Mouse (Mus musculus): ENCODE measurements around the gene Ifna5. TPM values are rescaled to one million over a fixed set of nuclear protein-coding genes. Genes with fewer than 3 reads are reported as not detected.
"Not testable (repeated sequence)": the region's sequence is repeated elsewhere in the genome, so short reads cannot be mapped to it uniquely, and the experiment has no call there.

The Ifna5 gene
- polyA plus RNA-seq, 2 experiments = not detected

- not testable (repeated sequence) for H3K4me1 ChIP-seq (replicated peaks; ENCODE audit: control insufficient read depth in 2 of 2, insufficient read depth in 2 of 2, low read length in 1 of 2); H3K27me3 ChIP-seq (ENCODE audit: control insufficient read depth, insufficient read depth, low read length); H3K36me3 ChIP-seq (replicated peaks; ENCODE audit: control insufficient read depth, insufficient read depth, low read depth); H3K27ac ChIP-seq; DNase-seq (ENCODE audit: low read depth in 3 of 3, low spot score in 3 of 3); H3K9me3 ChIP-seq (ENCODE audit: control insufficient read depth, low read length); ATAC-seq (ENCODE audit: insufficient read depth); H3K9ac ChIP-seq (replicated peaks)
- 0 out of 4 replicates have a peak within 1 kb of the TSS, but pooled peaks of 1 of the 2 experiments have one; percentile 21 for H3K4me3 ChIP-seq (ENCODE audit: insufficient read depth in 1 of 2, low read depth in 2 of 2, low read length in 2 of 2)
- peak within 1 kb of the TSS; percentile 31; the same call in 1 of the 2 replicates for H3K4me2 ChIP-seq (ENCODE audit: low read depth)
- WGBS (ENCODE audit: insufficient replicate concordance) = no CpG with 5 or more reads among the region's 8 CpGs
Measured at GRCm38 (mm10) chr4:88805231-88805630, 30.1 kb upstream of the Ifna5 start, which contains the start of gene Gm13288. Gm13288 (plus strand) TSS chr4:88805531.

- ATAC-seq (ENCODE audit: insufficient read depth); H3K4me1 ChIP-seq (replicated peaks; ENCODE audit: control insufficient read depth in 2 of 2, insufficient read depth in 2 of 2, low read length in 1 of 2); H3K36me3 ChIP-seq (replicated peaks; ENCODE audit: control insufficient read depth, insufficient read depth, low read depth); H3K9me3 ChIP-seq (ENCODE audit: control insufficient read depth, low read length); H3K27ac ChIP-seq; H3K9ac ChIP-seq (replicated peaks); DNase-seq (ENCODE audit: low read depth in 3 of 3, low spot score in 3 of 3); H3K27me3 ChIP-seq (ENCODE audit: control insufficient read depth, insufficient read depth, low read length): not testable (repeated sequence)
- H3K4me3 ChIP-seq (ENCODE audit: insufficient read depth in 1 of 2, low read depth in 2 of 2, low read length in 2 of 2) = 0 out of 4 replicates have a peak overlapping the region, but pooled peaks of 1 of the 2 experiments have one; percentile 21
- 0% methylated on average over 12 of the region's 34 CpGs for WGBS (ENCODE audit: insufficient replicate concordance)
- peak overlapping the region; percentile 31; the same call in 1 of the 2 replicates for H3K4me2 ChIP-seq (ENCODE audit: low read depth)
Measured at GRCm38 (mm10) chr4:88805761-88806160, 29.6 kb upstream of the Ifna5 start.

- Histone ChIP-seq H3K4me3 (ENCODE audit: insufficient read depth in 1 of 2, low read depth in 2 of 2, low read length in 2 of 2) (no peak within 1 kb of the TSS), H3K9ac (replicated peaks) (no peak within 1 kb of the TSS), H3K4me2 (ENCODE audit: low read depth) (no peak within 1 kb of the TSS), H3K27ac (no peak within 1 kb of the TSS), H3K9me3 (ENCODE audit: control insufficient read depth, low read length) (no peaks in the 10 kb centered on the region), H3K4me1 (replicated peaks; ENCODE audit: control insufficient read depth in 2 of 2, insufficient read depth in 2 of 2, low read length in 1 of 2) (no peaks in the 10 kb centered on the region), H3K27me3 (ENCODE audit: control insufficient read depth, insufficient read depth, low read length) (no peaks in the 10 kb centered on the region), H3K36me3 (replicated peaks; ENCODE audit: control insufficient read depth, insufficient read depth, low read depth) (no peaks in the 10 kb centered on the region)
- ATAC-seq (ENCODE audit: insufficient read depth) (no peak), DNase-seq (ENCODE audit: low read depth in 3 of 3, low spot score in 3 of 3) (no peak)
- no peak for TF ChIP-seq CTCF (IDR thresholded peaks at IDR 0.05; ENCODE audit: low read depth)
- 32% methylated on average over 3 of the region's 3 CpGs for WGBS (ENCODE audit: insufficient replicate concordance)
Measured at GRCm38 (mm10) chr4:88815928-88816327, 19.4 kb upstream of the Ifna5 start, which contains the start of gene Ifna7. Ifna7 (plus strand) TSS chr4:88816228.

- H3K36me3 ChIP-seq (replicated peaks; ENCODE audit: control insufficient read depth, insufficient read depth, low read depth) = no peaks in the 10 kb centered on the region
- no peaks in the 10 kb centered on the region for H3K4me1 ChIP-seq (replicated peaks; ENCODE audit: control insufficient read depth in 2 of 2, insufficient read depth in 2 of 2, low read length in 1 of 2)
- no peaks in the 10 kb centered on the region for H3K27me3 ChIP-seq (ENCODE audit: control insufficient read depth, insufficient read depth, low read length)
- no peak within 1 kb of the TSS for H3K4me3 ChIP-seq (ENCODE audit: insufficient read depth in 1 of 2, low read depth in 2 of 2, low read length in 2 of 2)
- H3K9ac ChIP-seq (replicated peaks) = no peak within 1 kb of the TSS
- no peak for ATAC-seq (ENCODE audit: insufficient read depth)
- no peaks in the 10 kb centered on the region for H3K9me3 ChIP-seq (ENCODE audit: control insufficient read depth, low read length)
- WGBS (ENCODE audit: insufficient replicate concordance) = 70% methylated on average over 1 of the region's 1 CpGs
- TF ChIP-seq CTCF (IDR thresholded peaks at IDR 0.05; ENCODE audit: low read depth) = no peak
- TF ChIP-seq EP300 (IDR thresholded peaks at IDR 0.05; ENCODE audit: low read depth) = no peak
- H3K27ac ChIP-seq = no peak within 1 kb of the TSS
- H3K4me2 ChIP-seq (ENCODE audit: low read depth) = no peak within 1 kb of the TSS
- no peak for DNase-seq (ENCODE audit: low read depth in 3 of 3, low spot score in 3 of 3)
Measured at GRCm38 (mm10) chr4:88819659-88820058, 15.7 kb upstream of the Ifna5 start, which contains the start of gene Ifna11. Ifna11 (plus strand) TSS chr4:88819959.

GRCm38 (mm10) chr4:88822995-88823394 is 12.3 kb upstream of the Ifna5 start:
- Histone ChIP-seq H3K4me2 (ENCODE audit: low read depth) (no peak overlapping the region), H3K4me3 (ENCODE audit: insufficient read depth in 1 of 2, low read depth in 2 of 2, low read length in 2 of 2) (no peak overlapping the region), H3K4me1 (replicated peaks; ENCODE audit: control insufficient read depth in 2 of 2, insufficient read depth in 2 of 2, low read length in 1 of 2) (no peaks in the 10 kb centered on the region), H3K36me3 (replicated peaks; ENCODE audit: control insufficient read depth, insufficient read depth, low read depth) (no peaks in the 10 kb centered on the region), H3K27ac (no peak overlapping the region), H3K9ac (replicated peaks) (no peak overlapping the region), H3K9me3 (ENCODE audit: control insufficient read depth, low read length) (no peaks in the 10 kb centered on the region), H3K27me3 (ENCODE audit: control insufficient read depth, insufficient read depth, low read length) (no peaks in the 10 kb centered on the region)
- WGBS (ENCODE audit: insufficient replicate concordance) = 18% methylated on average over 4 of the region's 4 CpGs
- no peak for DNase-seq (ENCODE audit: low read depth in 3 of 3, low spot score in 3 of 3)
- no peak for TF ChIP-seq EP300 (IDR thresholded peaks at IDR 0.05; ENCODE audit: low read depth)
- TF ChIP-seq CTCF (IDR thresholded peaks at IDR 0.05; ENCODE audit: low read depth) = peak; percentile 32; the same call in 1 of the 2 replicates
- no peak for ATAC-seq (ENCODE audit: insufficient read depth)

- not testable (repeated sequence) for H3K27me3 ChIP-seq (ENCODE audit: control insufficient read depth, insufficient read depth, low read length); H3K9ac ChIP-seq (replicated peaks); H3K4me2 ChIP-seq (ENCODE audit: low read depth); DNase-seq (ENCODE audit: low read depth in 3 of 3, low spot score in 3 of 3); ATAC-seq (ENCODE audit: insufficient read depth); H3K9me3 ChIP-seq (ENCODE audit: control insufficient read depth, low read length); H3K4me3 ChIP-seq (ENCODE audit: insufficient read depth in 1 of 2, low read depth in 2 of 2, low read length in 2 of 2); H3K36me3 ChIP-seq (replicated peaks; ENCODE audit: control insufficient read depth, insufficient read depth, low read depth); H3K4me1 ChIP-seq (replicated peaks; ENCODE audit: control insufficient read depth in 2 of 2, insufficient read depth in 2 of 2, low read length in 1 of 2); H3K27ac ChIP-seq
Measured at GRCm38 (mm10) chr4:88827116-88827515, 8.2 kb upstream of the Ifna5 start, which contains the start of gene Ifna6. Ifna6 (plus strand) TSS chr4:88827416.
